Mouse (Mus musculus) skeletal muscle tissue, adult 2 months (tissue): ENCODE measurements at regions not wholly inside any gene's neighbourhood (a gene's known extent, or its start where the extent isn't known, plus 50 kb on each side); places are given as distances from the start of the nearest gene placed in this dataset.
"Not testable (repeated sequence)": the region's sequence is repeated elsewhere in the genome, so short reads cannot be mapped to it uniquely, and the experiment has no call there.

Experiments used
- DNase-seq: peaks from one replicate; pipeline ENCODE4 v3.0.0-alpha.2; 2012; ENCODE audit warnings: low read depth, low spot score

GRCm38 (mm10) chr16:42546229-42547163 is 206.0 kb upstream of the Gap43 start:
- no peak for DNase-seq

- DNase-seq: peak; percentile 0
Measured at GRCm38 (mm10) chr16:42517321-42517720, 176.9 kb upstream of the Gap43 start.

GRCm38 (mm10) chr16:42515929-42516328 is 175.5 kb upstream of the Gap43 start:
- no peak for DNase-seq

- no peak for DNase-seq
Measured at GRCm38 (mm10) chr16:42505107-42505506, 164.7 kb upstream of the Gap43 start.

GRCm38 (mm10) chr16:42501713-42502112 is 161.3 kb upstream of the Gap43 start:
- DNase-seq: no peak

- DNase-seq: not testable (repeated sequence)
Measured at GRCm38 (mm10) chr16:42501109-42501508, 160.7 kb upstream of the Gap43 start.

- DNase-seq: no peak
Measured at GRCm38 (mm10) chr16:42499514-42499913, 159.1 kb upstream of the Gap43 start.

- no peak for DNase-seq
Measured at GRCm38 (mm10) chr16:42498368-42498767, 157.9 kb upstream of the Gap43 start.

GRCm38 (mm10) chr16:42493596-42493995 is 153.1 kb upstream of the Gap43 start:
- DNase-seq: no peak

GRCm38 (mm10) chr16:42488745-42489144 is 148.3 kb upstream of the Gap43 start:
- DNase-seq: no peak

- no peak for DNase-seq
Measured at GRCm38 (mm10) chr16:42479978-42480377, 139.5 kb upstream of the Gap43 start.

GRCm38 (mm10) chr16:42466976-42467375 is 126.5 kb upstream of the Gap43 start:
- no peak for DNase-seq

GRCm38 (mm10) chr16:42456335-42456984 is 116.0 kb upstream of the Gap43 start:
- no peak for DNase-seq

- no peak for DNase-seq
Measured at GRCm38 (mm10) chr16:42453338-42453737, 112.9 kb upstream of the Gap43 start.

GRCm38 (mm10) chr16:42449840-42450444 is 109.5 kb upstream of the Gap43 start:
- DNase-seq: no peak

GRCm38 (mm10) chr16:42444863-42445423 is 104.5 kb upstream of the Gap43 start:
- DNase-seq: no peak

GRCm38 (mm10) chr16:42444408-42444862 is 104.0 kb upstream of the Gap43 start:
- DNase-seq: peak; percentile 6

GRCm38 (mm10) chr16:42440822-42441221 is 100.4 kb upstream of the Gap43 start:
- DNase-seq: peak; percentile 1

- DNase-seq: no peak
Measured at GRCm38 (mm10) chr16:42431529-42431928, 91.1 kb upstream of the Gap43 start.

GRCm38 (mm10) chr16:42416673-42417072 is 76.2 kb upstream of the Gap43 start:
- DNase-seq: no peak

GRCm38 (mm10) chr16:42412031-42412430 is 71.6 kb upstream of the Gap43 start:
- not testable (repeated sequence) for DNase-seq

- DNase-seq: no peak
Measured at GRCm38 (mm10) chr16:42396596-42396995, 56.1 kb upstream of the Gap43 start.
